Mouse (Mus musculus): ENCODE measurements around the gene Sfxn3.

GRCm38 (mm10) chr19:45056364-45056763 is 9.1 kb downstream of the Sfxn3 start:
- no peak for TF ChIP-seq POLR2A (IDR thresholded peaks at IDR 0.05; ENCODE audit: insufficient read length, low read depth)
- TF ChIP-seq SRF (IDR thresholded peaks at IDR 0.05; ENCODE audit: control insufficient read depth, insufficient read length, low read depth), result no peak
- no peak for TF ChIP-seq USF1 (IDR thresholded peaks at IDR 0.05; ENCODE audit: low read depth)
- no peak for TF ChIP-seq E2F4 (IDR thresholded peaks at IDR 0.05; ENCODE audit: insufficient read depth)
- TF ChIP-seq POLR2AphosphoS2 (IDR thresholded peaks at IDR 0.05; ENCODE audit: insufficient read length, low read depth), result no peak
- no peak for TF ChIP-seq TCF12 (IDR thresholded peaks at IDR 0.05; ENCODE audit: insufficient read depth, poor library complexity, severe bottlenecking)
- no peak for TF ChIP-seq MYOD1 (IDR thresholded peaks at IDR 0.05; ENCODE audit: control insufficient read depth in 1 of 3, insufficient read length in 2 of 3, low read depth in 2 of 3)
- TF ChIP-seq MAX (IDR thresholded peaks at IDR 0.05; ENCODE audit: low read depth), result no peak
- TF ChIP-seq MYOG (IDR thresholded peaks at IDR 0.05; ENCODE audit: control insufficient read depth in 1 of 3, insufficient read depth in 1 of 3, insufficient read length in 2 of 3, low read depth in 2 of 3), result no peak
